Mouse (Mus musculus) liver, adult 2 months (tissue): ENCODE measurements at regions not wholly inside any gene's neighbourhood (a gene's known extent, or its start where the extent isn't known, plus 50 kb on each side); places are given as distances from the start of the nearest gene placed in this dataset.

Experiments
- CTCF ChIP-seq: fragments of 200-500 bp; IDR thresholded peaks from 2 replicates; pipeline ENCODE4 v1.5.1; 2011; ENCODE audit warnings: low read depth, low read length, control low read depth
- POLR2A ChIP-seq: fragments of 200-500 bp; IDR thresholded peaks from 2 replicates; pipeline ENCODE4 v1.6.1; 2011; ENCODE audit warnings: low read length, control low read depth; ENCODE audit not compliant: insufficient read depth; ENCODE audit errors: extremely low read depth

GRCm38 (mm10) chr5:18163515-18163914, 196.6 kb downstream of the Gnai1 start:
- TF ChIP-seq POLR2A = no peak
- no peak for TF ChIP-seq CTCF
